Mouse (Mus musculus) liver, postnatal 0 days (tissue): ENCODE measurements around the gene Gm49368.
A peak's percentile ranks its signal among the peaks of the same experiment; 100 is the strongest.

ENCODE experiments used
- CTCF ChIP-seq: sonication (generic); IDR thresholded peaks from 2 replicates; pipeline ENCODE4 v1.5.1; 2016; ENCODE audit warnings: antibody characterized with exemption, low read depth
- EP300 ChIP-seq: IDR thresholded peaks from 2 replicates; pipeline ENCODE4 v1.6.1; 2016; ENCODE audit warnings: antibody characterized with exemption, low read depth, mild to moderate bottlenecking

DNA sequence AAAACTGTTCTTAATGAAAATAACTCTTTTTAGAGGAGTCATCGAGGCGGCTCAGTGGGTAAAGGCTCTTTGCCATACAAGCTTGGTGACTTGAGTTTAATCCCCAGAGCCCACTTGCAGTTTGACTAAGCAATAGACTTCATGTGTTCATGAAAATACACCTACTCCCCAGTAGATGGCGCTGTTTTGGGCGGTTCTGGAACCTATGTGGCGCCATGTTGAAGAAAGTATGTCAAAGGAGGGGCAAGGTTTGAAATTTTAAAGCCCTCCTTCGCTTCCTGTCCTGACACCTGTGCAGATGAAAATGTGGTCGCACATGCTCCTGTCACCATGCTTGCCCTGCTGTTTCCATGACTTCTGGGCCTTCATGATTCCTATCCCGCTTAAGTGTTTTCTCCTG is 39.5 kb upstream of the Gm49368 start:
- peak; percentile 63 for TF ChIP-seq CTCF
- no peak for TF ChIP-seq EP300
